Mouse (Mus musculus) midbrain, embryonic 16.5 days (tissue): ENCODE results near the gene Smyd4. TPM values are rescaled to one million over a fixed set of nuclear protein-coding genes. Genes with fewer than 3 reads are reported as not detected.

Experiments
- ATAC-seq: fragments of 200-750 bp; cut with Nextera tagmentation; 2 replicates; pipeline ENCODE4 v1.8.0; 2017; ENCODE audit warnings: moderate TSS enrichment
- H3K27ac ChIP-seq: fragments of 300-500 bp; sonication (generic); 2 replicates; pipeline ENCODE4 v1.5.1; 2014; ENCODE audit warnings: mild to moderate bottlenecking, low read length, mixed read lengths
- H3K27me3 ChIP-seq: fragments of 300-500 bp; sonication (generic); 2 replicates; pipeline ENCODE4 v1.6.1; 2014; ENCODE audit warnings: low read depth, low read length, mixed read lengths; ENCODE audit not compliant: control insufficient read depth, insufficient read depth
- H3K36me3 ChIP-seq: fragments of 300-500 bp; sonication (generic); 2 replicates; pipeline ENCODE4 v1.6.1; 2014; ENCODE audit warnings: mild to moderate bottlenecking, low read length, moderate library complexity, mixed read lengths; ENCODE audit not compliant: control insufficient read depth, insufficient read depth
- H3K4me1 ChIP-seq: fragments of 300-500 bp; sonication (generic); 2 replicates; pipeline ENCODE4 v1.6.1; 2014; ENCODE audit warnings: mild to moderate bottlenecking, low read length, mixed read lengths; ENCODE audit not compliant: control insufficient read depth, insufficient read depth
- H3K4me2 ChIP-seq: fragments of 300-500 bp; sonication (generic); 2 replicates; pipeline ENCODE4 v1.6.1; 2014; ENCODE audit warnings: mild to moderate bottlenecking, low read length, mixed read lengths
- H3K4me3 ChIP-seq: fragments of 300-500 bp; sonication (generic); 2 replicates; pipeline ENCODE4 v1.5.1; 2014; ENCODE audit warnings: low read depth, mild to moderate bottlenecking, low read length, moderate library complexity, mixed read lengths
- H3K9ac ChIP-seq: fragments of 300-500 bp; sonication (generic); 2 replicates; pipeline ENCODE4 v1.6.1; 2014; ENCODE audit warnings: low read depth, low read length, mixed read lengths
- H3K9me3 ChIP-seq: fragments of 300-500 bp; sonication (generic); replicated peaks from 2 replicates; pipeline ENCODE4 v1.6.1; 2014; ENCODE audit warnings: mild to moderate bottlenecking, low read length, mixed read lengths; ENCODE audit not compliant: control insufficient read depth, poor library complexity, severe bottlenecking
- WGBS: fragments of 180-500 bp; shearing (Covaris S2); extraction: QIAGEN DNeasy Blood & Tissue Kit; methylation state at CpG from one replicate; pipeline ENCODE4 v1.1.7; 2014; 5-methylcytosine and 5-hydroxymethylcytosine counted together
- polyA plus RNA-seq: library from polyadenylated mRNA; unstranded; fragments of >200 nt; fragmentation: Nextera tagmentation; extraction: Ambion mirVana; gene quantifications from 2 replicates; pipeline ENCODE4 v1.2.1, GENCODE M21; 2015

Gene Smyd4
- polyA plus RNA-seq, 1 experiment from 2014 or later = 17.3 TPM

DNA sequence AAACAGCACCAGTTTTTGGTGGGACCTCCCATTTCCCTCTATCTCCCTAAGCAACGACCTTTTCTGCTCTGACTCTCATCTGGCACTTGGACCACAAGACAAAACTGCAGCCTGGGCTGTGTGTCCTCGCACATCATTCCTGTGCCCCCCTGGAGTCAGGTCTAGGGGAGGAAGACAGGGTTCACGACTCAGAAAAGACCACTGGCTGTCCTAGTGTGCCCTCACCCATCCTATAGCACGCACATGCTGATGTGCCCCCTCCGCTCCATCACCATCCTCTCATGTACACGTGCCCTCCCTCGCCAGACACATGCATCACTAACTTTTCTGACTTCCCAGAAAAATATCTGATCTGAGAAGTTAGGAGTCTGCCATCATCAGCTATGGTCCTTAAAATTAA, 71.8 kb downstream of the Smyd4 start:
- no peaks in the 10 kb centered on the region for H3K9me3 ChIP-seq
- H3K9ac ChIP-seq = no peak overlapping the region
- no peaks in the 10 kb centered on the region for H3K4me1 ChIP-seq
- no peak overlapping the region for H3K4me2 ChIP-seq
- H3K27ac ChIP-seq = no peak overlapping the region
- H3K36me3 ChIP-seq = no peaks in the 10 kb centered on the region
- no peak for ATAC-seq
- H3K4me3 ChIP-seq = no peak overlapping the region
- 86% methylated on average over 7 of the region's 7 CpGs for WGBS
- H3K27me3 ChIP-seq = no peaks in the 10 kb centered on the region

DNA sequence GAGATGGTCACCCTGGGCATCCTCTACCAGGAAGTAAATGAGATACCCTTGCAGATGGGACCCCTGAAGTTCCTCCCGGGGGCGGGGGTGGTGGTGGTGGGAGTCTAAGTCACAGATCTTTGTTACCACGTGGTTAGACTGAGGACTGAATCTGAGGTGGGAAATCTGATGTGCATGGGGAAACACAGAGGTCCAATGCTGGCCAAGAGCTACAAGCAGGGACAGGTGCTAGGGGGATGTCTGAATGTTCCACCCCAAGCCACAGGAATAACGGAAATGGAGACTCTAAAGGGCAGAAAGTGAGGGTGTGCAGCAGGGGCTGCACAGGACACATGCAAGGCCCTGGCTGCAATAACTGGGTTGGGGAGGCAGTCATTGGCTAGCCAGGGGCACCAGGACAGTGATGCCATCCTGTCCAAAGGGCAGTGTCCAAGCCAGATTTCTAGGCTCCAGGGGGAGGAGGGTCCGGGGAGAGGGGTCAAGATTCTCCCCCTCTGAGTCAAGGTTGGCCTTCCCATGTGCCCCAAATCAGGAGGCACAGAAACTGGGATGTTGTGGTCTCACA, 72.7 kb downstream of the Smyd4 start:
- no peaks in the 10 kb centered on the region for H3K4me1 ChIP-seq
- H3K4me2 ChIP-seq = no peak overlapping the region
- no peak overlapping the region for H3K27ac ChIP-seq
- no peaks in the 10 kb centered on the region for H3K9me3 ChIP-seq
- 76% methylated on average over 5 of the region's 5 CpGs for WGBS
- H3K4me3 ChIP-seq = no peak overlapping the region
- no peak overlapping the region for H3K9ac ChIP-seq
- H3K36me3 ChIP-seq = no peaks in the 10 kb centered on the region
- no peaks in the 10 kb centered on the region for H3K27me3 ChIP-seq
- ATAC-seq = no peak

DNA sequence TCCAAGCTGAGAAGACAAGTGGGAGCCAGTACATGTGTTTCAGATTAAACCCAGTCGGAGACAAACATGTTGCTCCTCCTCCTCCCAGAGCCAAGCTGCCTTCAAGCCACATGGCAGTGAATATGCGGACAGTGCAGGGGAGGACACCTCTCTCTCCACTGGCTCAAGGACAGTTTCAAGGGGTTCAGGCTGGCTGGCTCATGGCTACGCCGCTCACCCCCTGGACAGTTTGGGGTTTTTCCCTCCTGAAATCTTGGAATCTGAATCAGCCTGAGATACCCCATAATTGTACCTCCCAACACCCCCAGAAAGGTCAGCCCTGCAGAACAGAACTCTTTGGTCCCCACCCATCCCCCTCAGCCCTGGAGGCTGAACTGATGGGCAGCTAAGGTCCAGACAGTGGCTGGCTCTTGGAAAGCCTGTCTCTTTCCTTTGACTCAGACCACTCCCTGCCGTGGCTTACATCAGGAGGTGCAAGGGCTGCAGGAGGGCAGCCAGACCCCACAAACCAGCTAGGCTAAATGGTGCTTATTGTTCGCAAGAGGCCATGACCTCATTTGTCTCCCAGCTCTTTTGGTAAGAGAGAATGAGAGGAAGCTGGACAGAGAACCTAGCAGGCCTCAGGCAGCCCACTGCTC, 73.3 kb downstream of the Smyd4 start:
- Histone ChIP-seq H3K4me2 (no peak overlapping the region), H3K4me1 (no peaks in the 10 kb centered on the region), H3K27me3 (no peaks in the 10 kb centered on the region), H3K9me3 (no peaks in the 10 kb centered on the region), H3K36me3 (no peaks in the 10 kb centered on the region), H3K9ac (no peak overlapping the region), H3K4me3 (no peak overlapping the region), H3K27ac (no peak overlapping the region)
- no peak for ATAC-seq
- 57% methylated on average over 6 of the region's 6 CpGs for WGBS

DNA sequence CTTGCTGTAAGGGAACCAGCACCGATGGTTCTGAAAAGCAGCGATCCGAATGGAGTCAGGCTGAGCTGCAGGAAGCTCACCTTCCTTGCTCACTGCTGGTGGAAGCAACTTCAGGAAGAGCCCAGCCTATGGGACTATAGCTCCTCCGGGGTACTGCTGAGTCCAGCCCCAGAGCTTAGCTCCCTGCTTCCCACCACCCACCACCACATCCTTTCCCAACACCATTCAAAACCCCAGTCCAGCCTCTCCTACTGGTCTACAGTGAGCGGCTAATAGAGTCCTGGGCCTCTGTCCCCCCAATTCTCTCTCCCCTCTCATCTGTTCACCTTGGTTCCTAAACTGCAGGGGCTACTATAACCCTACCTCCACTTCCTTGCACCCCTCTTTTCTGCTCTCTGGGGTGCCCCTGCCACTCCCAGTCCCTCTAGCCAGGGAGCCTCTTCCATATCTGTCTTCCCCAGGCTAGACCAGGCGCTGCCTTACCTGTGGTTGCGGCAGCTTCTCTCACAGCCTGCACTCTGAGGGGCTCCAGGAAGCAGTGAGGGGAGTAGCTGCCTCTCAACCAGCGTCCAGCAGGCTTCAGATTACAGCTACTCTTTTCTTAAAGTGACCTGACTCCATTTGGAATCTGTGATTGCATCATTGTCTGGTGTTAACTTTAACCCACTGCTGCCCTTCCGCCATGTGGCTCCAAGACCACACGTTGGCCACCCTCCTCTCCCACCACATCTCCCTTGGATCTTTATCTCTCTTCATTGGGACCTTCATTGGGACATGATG, 74.0 kb downstream of the Smyd4 start, which contains the start of gene Serpinf1:
TSS of gene Serpinf1 (minus strand) at position 689 of the 780 bp plus-strand sequence.
- H3K9ac ChIP-seq = no peak within 1 kb of the TSS
- ATAC-seq = no peak
- H3K36me3 ChIP-seq = no peaks in the 10 kb centered on the region
- no peak within 1 kb of the TSS for H3K4me3 ChIP-seq
- WGBS = 65% methylated on average over 10 of the region's 10 CpGs
- no peaks in the 10 kb centered on the region for H3K27me3 ChIP-seq
- no peak within 1 kb of the TSS for H3K4me2 ChIP-seq
- H3K27ac ChIP-seq = no peak within 1 kb of the TSS
- H3K4me1 ChIP-seq = no peaks in the 10 kb centered on the region
- H3K9me3 ChIP-seq = no peaks in the 10 kb centered on the region

- no peaks in the 10 kb centered on the region for H3K36me3 ChIP-seq
- H3K27ac ChIP-seq = no peak overlapping the region
- no peak overlapping the region for H3K9ac ChIP-seq
- no peaks in the 10 kb centered on the region for H3K4me1 ChIP-seq
- H3K9me3 ChIP-seq = no peaks in the 10 kb centered on the region
- ATAC-seq = no peak
- H3K27me3 ChIP-seq = no peaks in the 10 kb centered on the region
- 95% methylated on average over 3 of the region's 3 CpGs for WGBS
- no peak overlapping the region for H3K4me2 ChIP-seq
- H3K4me3 ChIP-seq = no peak overlapping the region
Observed at GRCm38 (mm10) chr11:75423091-75423490, 74.9 kb downstream of the Smyd4 start.

DNA sequence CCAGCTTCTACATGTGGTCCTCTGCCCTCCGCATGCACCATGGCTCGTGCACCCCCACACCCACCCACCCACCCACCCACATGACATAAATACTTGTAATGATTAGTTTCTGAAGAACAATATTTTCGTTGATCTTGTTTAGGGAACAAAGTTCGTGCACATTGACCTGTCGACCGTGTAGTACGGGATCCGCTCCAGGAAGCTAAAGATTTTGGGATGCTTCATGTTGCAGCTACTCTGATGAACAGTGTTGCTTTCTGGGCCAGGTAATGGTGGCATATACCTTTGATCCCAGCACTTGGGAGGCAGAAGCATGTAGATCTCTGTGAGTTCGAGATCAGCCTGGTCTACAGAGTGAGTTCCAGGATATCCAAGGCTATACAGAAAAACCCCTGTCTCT, 75.8 kb downstream of the Smyd4 start:
- no peak overlapping the region for H3K4me2 ChIP-seq
- H3K9me3 ChIP-seq = no peaks in the 10 kb centered on the region
- WGBS = 84% methylated on average over 9 of the region's 9 CpGs
- no peaks in the 10 kb centered on the region for H3K4me1 ChIP-seq
- H3K27me3 ChIP-seq = no peaks in the 10 kb centered on the region
- no peak for ATAC-seq
- no peak overlapping the region for H3K27ac ChIP-seq
- H3K4me3 ChIP-seq = no peak overlapping the region
- no peaks in the 10 kb centered on the region for H3K36me3 ChIP-seq
- no peak overlapping the region for H3K9ac ChIP-seq

DNA sequence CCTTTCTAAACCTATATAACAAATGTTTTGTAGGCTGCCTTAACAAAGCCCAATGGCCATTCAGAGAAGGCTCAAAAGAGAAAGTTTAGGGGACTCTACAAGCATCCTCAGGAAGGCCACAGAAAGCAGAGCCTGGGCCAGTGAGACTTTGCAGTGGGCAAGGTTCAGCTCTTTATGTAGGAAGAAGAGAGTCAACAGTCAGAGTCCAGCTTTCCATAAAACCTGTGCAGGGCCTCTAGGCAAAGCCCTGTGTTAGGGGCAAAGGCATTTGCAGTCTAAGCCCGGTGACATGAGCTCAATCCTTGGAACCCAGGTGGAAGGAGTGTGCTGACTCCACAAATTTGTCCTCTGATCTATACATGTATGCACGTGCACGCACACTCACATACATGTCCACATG, 76.2 kb downstream of the Smyd4 start:
- Histone ChIP-seq H3K9ac (no peak overlapping the region), H3K4me3 (no peak overlapping the region), H3K4me1 (no peaks in the 10 kb centered on the region), H3K36me3 (no peaks in the 10 kb centered on the region), H3K27ac (no peak overlapping the region), H3K27me3 (no peaks in the 10 kb centered on the region), H3K9me3 (no peaks in the 10 kb centered on the region), H3K4me2 (no peak overlapping the region)
- no peak for ATAC-seq
- WGBS = 92% methylated on average over 3 of the region's 3 CpGs

- 90% methylated on average over 9 of the region's 9 CpGs for WGBS
- Histone ChIP-seq H3K9ac (no peak overlapping the region), H3K4me2 (no peak overlapping the region), H3K36me3 (no peaks in the 10 kb centered on the region), H3K27me3 (no peaks in the 10 kb centered on the region), H3K4me1 (no peaks in the 10 kb centered on the region), H3K4me3 (no peak overlapping the region), H3K27ac (no peak overlapping the region), H3K9me3 (no peaks in the 10 kb centered on the region)
- ATAC-seq = no peak
Observed at GRCm38 (mm10) chr11:75429019-75429705, 80.9 kb downstream of the Smyd4 start.

DNA sequence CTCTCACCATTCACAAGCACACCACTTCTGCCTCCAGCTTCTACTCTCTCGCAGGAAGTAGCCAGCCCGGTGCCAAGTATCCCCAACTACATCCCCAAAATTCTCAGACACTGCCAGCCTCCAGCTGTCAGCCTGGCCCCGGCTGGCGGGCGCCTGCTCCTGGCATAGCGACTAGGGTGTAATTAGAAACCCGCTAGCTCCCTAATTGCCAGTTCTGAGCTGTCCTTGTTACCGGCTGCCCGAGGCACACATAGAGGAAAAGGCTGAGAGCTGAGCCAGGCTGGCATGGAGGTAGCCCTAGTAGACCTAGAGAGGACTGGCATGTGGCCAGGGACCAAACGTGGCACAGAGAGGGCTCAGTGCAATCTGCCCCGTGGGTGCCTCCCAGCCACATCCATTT, 83.1 kb downstream of the Smyd4 start:
- no peak overlapping the region for H3K4me3 ChIP-seq
- no peak for ATAC-seq
- no peaks in the 10 kb centered on the region for H3K4me1 ChIP-seq
- no peaks in the 10 kb centered on the region for H3K27me3 ChIP-seq
- no peak overlapping the region for H3K9ac ChIP-seq
- no peaks in the 10 kb centered on the region for H3K36me3 ChIP-seq
- H3K4me2 ChIP-seq = no peak overlapping the region
- 74% methylated on average over 11 of the region's 11 CpGs for WGBS
- H3K9me3 ChIP-seq = no peaks in the 10 kb centered on the region
- H3K27ac ChIP-seq = no peak overlapping the region
